Mouse (Mus musculus) liver, embryonic 13.5 days (tissue): ENCODE measurements at regions not wholly inside any gene's neighbourhood (a gene's known extent, or its start where the extent isn't known, plus 50 kb on each side); places are given as distances from the start of the nearest gene placed in this dataset.

Experiments used
- ATAC-seq: fragments of 200-750 bp; cut with Nextera tagmentation; 2 replicates; pipeline ENCODE4 v1.8.0; 2017; ENCODE audit warnings: low read depth, mild to moderate bottlenecking, moderate number of reproducible peaks, moderate library complexity
- DNase-seq: peaks from one replicate; pipeline ENCODE4 v3.0.0; 2022
- H3K27ac ChIP-seq: fragments of 300-500 bp; sonication (generic); 2 replicates; pipeline ENCODE4 v1.5.1; 2015; ENCODE audit warnings: moderate library complexity, mild to moderate bottlenecking, inconsistent platforms
- H3K27me3 ChIP-seq: fragments of 300-500 bp; sonication (generic); 2 replicates; pipeline ENCODE4 v1.6.1; 2015; ENCODE audit warnings: mild to moderate bottlenecking, inconsistent platforms
- H3K36me3 ChIP-seq: fragments of 300-500 bp; sonication (generic); 2 replicates; pipeline ENCODE4 v1.6.1; 2015; ENCODE audit warnings: mild to moderate bottlenecking, inconsistent platforms
- H3K4me1 ChIP-seq: fragments of 300-500 bp; sonication (generic); replicated peaks from 2 replicates; pipeline ENCODE4 v1.6.1; 2015; ENCODE audit warnings: inconsistent platforms
- H3K4me2 ChIP-seq: fragments of 300-500 bp; sonication (generic); 2 replicates; pipeline ENCODE4 v1.6.1; 2015; ENCODE audit warnings: inconsistent platforms, mild to moderate bottlenecking, moderate library complexity
- H3K4me3 ChIP-seq: fragments of 300-500 bp; sonication (generic); replicated peaks from 2 replicates; pipeline ENCODE4 v1.5.1; 2015; ENCODE audit warnings: mild to moderate bottlenecking, inconsistent platforms
- H3K9ac ChIP-seq: fragments of 300-500 bp; sonication (generic); 2 replicates; pipeline ENCODE4 v1.6.1; 2015; ENCODE audit warnings: mild to moderate bottlenecking, inconsistent platforms
- H3K9me3 ChIP-seq: fragments of 300-500 bp; sonication (generic); replicated peaks from 2 replicates; pipeline ENCODE4 v1.6.1; 2016; ENCODE audit warnings: inconsistent platforms
- WGBS: fragments of 180-500 bp; shearing (Covaris S2); methylation state at CpG from one replicate; pipeline ENCODE4 v1.1.7; 2015; ENCODE audit not compliant: insufficient replicate concordance; 5-methylcytosine and 5-hydroxymethylcytosine counted together

- no peaks in the 10 kb centered on the region for H3K36me3 ChIP-seq
- no peak overlapping the region for H3K4me3 ChIP-seq
- no peak overlapping the region for H3K9ac ChIP-seq
- WGBS: 49% methylated on average over 2 of the region's 2 CpGs
- H3K4me2 ChIP-seq: no peak overlapping the region
- no peak overlapping the region for H3K27ac ChIP-seq
- no peak for ATAC-seq
- H3K9me3 ChIP-seq: no peaks in the 10 kb centered on the region
- no peak for DNase-seq
- H3K27me3 ChIP-seq: no peaks in the 10 kb centered on the region
- H3K4me1 ChIP-seq: no peaks in the 10 kb centered on the region
Observed at GRCm38 (mm10) chr10:98210246-98210645, 483.7 kb upstream of the C030005K15Rik start.

- no peak overlapping the region for H3K4me3 ChIP-seq
Observed at GRCm38 (mm10) chr10:98212876-98213587, 486.5 kb upstream of the C030005K15Rik start.

GRCm38 (mm10) chr10:98231017-98231416 is 504.5 kb upstream of the C030005K15Rik start:
- no peaks in the 10 kb centered on the region for H3K27me3 ChIP-seq
- DNase-seq (no peak), ATAC-seq (no peak)
- H3K9me3 ChIP-seq: no peaks in the 10 kb centered on the region; the same call in 1 of the 2 replicates
- no peaks in the 10 kb centered on the region for H3K4me1 ChIP-seq
- no peak overlapping the region for H3K4me3 ChIP-seq
- WGBS: 75% methylated on average over 5 of the region's 5 CpGs
- no peak overlapping the region for H3K9ac ChIP-seq
- no peak overlapping the region for H3K27ac ChIP-seq
- no peaks in the 10 kb centered on the region for H3K36me3 ChIP-seq
- no peak overlapping the region for H3K4me2 ChIP-seq

More at GRCm38 (mm10) chr10:98212876-98213587, 486.5 kb upstream of the C030005K15Rik start:
- no peaks in the 10 kb centered on the region for H3K4me1 ChIP-seq
- no peak overlapping the region for H3K9ac ChIP-seq
- H3K4me2 ChIP-seq: no peak overlapping the region
- H3K27me3 ChIP-seq: no peaks in the 10 kb centered on the region
- no peaks in the 10 kb centered on the region for H3K36me3 ChIP-seq
- H3K27ac ChIP-seq: no peak overlapping the region
- no peak for ATAC-seq
- DNase-seq: no peak
- WGBS: 56% methylated on average over 7 of the region's 7 CpGs
- H3K9me3 ChIP-seq: no peaks in the 10 kb centered on the region

- Histone ChIP-seq H3K4me2 (no peak overlapping the region), H3K27ac (no peak overlapping the region), H3K9me3 (no peaks in the 10 kb centered on the region; the same call in 1 of the 2 replicates), H3K36me3 (no peaks in the 10 kb centered on the region), H3K27me3 (no peaks in the 10 kb centered on the region), H3K4me3 (no peak overlapping the region), H3K4me1 (no peaks in the 10 kb centered on the region), H3K9ac (no peak overlapping the region)
- ATAC-seq: no peak
- no peak for DNase-seq
- 62% methylated on average over 4 of the region's 4 CpGs for WGBS
Observed at GRCm38 (mm10) chr10:98231705-98232235, 505.2 kb upstream of the C030005K15Rik start.

GRCm38 (mm10) chr10:98248311-98248710 is 521.8 kb upstream of the C030005K15Rik start:
- Histone ChIP-seq H3K27me3 (no peaks in the 10 kb centered on the region), H3K4me3 (no peak overlapping the region), H3K4me2 (no peak overlapping the region), H3K36me3 (no peaks in the 10 kb centered on the region), H3K4me1 (no peaks in the 10 kb centered on the region), H3K27ac (no peak overlapping the region), H3K9ac (no peak overlapping the region), H3K9me3 (no peaks in the 10 kb centered on the region)
- no peak for DNase-seq
- no peak for ATAC-seq
- 47% methylated on average over 1 of the region's 1 CpGs for WGBS

- no peak overlapping the region for H3K4me3 ChIP-seq
- 59% methylated on average over 4 of the region's 4 CpGs for WGBS
- ATAC-seq (no peak), DNase-seq (no peak)
- no peaks in the 10 kb centered on the region for H3K36me3 ChIP-seq
- no peaks in the 10 kb centered on the region for H3K27me3 ChIP-seq
- no peaks in the 10 kb centered on the region for H3K9me3 ChIP-seq
- H3K27ac ChIP-seq: no peak overlapping the region
- H3K4me1 ChIP-seq: no peaks in the 10 kb centered on the region
- no peak overlapping the region for H3K9ac ChIP-seq
- H3K4me2 ChIP-seq: no peak overlapping the region
Observed at GRCm38 (mm10) chr10:98257980-98258707, 531.6 kb upstream of the C030005K15Rik start.

GRCm38 (mm10) chr10:98259283-98259682 is 532.7 kb upstream of the C030005K15Rik start:
- Histone ChIP-seq H3K27me3 (no peaks in the 10 kb centered on the region), H3K9ac (no peak overlapping the region), H3K4me2 (no peak overlapping the region), H3K36me3 (no peaks in the 10 kb centered on the region), H3K4me3 (no peak overlapping the region), H3K27ac (no peak overlapping the region), H3K9me3 (no peaks in the 10 kb centered on the region), H3K4me1 (no peaks in the 10 kb centered on the region)
- 83% methylated on average over 4 of the region's 4 CpGs for WGBS
- ATAC-seq (no peak), DNase-seq (no peak)

GRCm38 (mm10) chr10:98268511-98268910 is 542.0 kb upstream of the C030005K15Rik start:
- H3K9me3 ChIP-seq: no peaks in the 10 kb centered on the region
- H3K36me3 ChIP-seq: no peaks in the 10 kb centered on the region
- 78% methylated on average over 3 of the region's 3 CpGs for WGBS
- no peaks in the 10 kb centered on the region for H3K27me3 ChIP-seq
- H3K27ac ChIP-seq: no peak overlapping the region
- no peak overlapping the region for H3K4me3 ChIP-seq
- ATAC-seq (no peak), DNase-seq (no peak)
- no peak overlapping the region for H3K4me2 ChIP-seq
- H3K9ac ChIP-seq: no peak overlapping the region
- H3K4me1 ChIP-seq: no peaks in the 10 kb centered on the region

GRCm38 (mm10) chr10:98291617-98292016 is 565.1 kb upstream of the C030005K15Rik start:
- no peaks in the 10 kb centered on the region for H3K4me1 ChIP-seq
- ATAC-seq (no peak), DNase-seq (no peak)
- H3K9me3 ChIP-seq: no peaks in the 10 kb centered on the region
- H3K4me2 ChIP-seq: no peak overlapping the region
- no peaks in the 10 kb centered on the region for H3K27me3 ChIP-seq
- H3K27ac ChIP-seq: no peak overlapping the region
- H3K4me3 ChIP-seq: no peak overlapping the region
- H3K36me3 ChIP-seq: no peaks in the 10 kb centered on the region
- H3K9ac ChIP-seq: no peak overlapping the region
- 37% methylated on average over 4 of the region's 4 CpGs for WGBS

- Histone ChIP-seq H3K36me3 (no peaks in the 10 kb centered on the region), H3K4me3 (no peak overlapping the region), H3K4me1 (no peaks in the 10 kb centered on the region), H3K27me3 (no peaks in the 10 kb centered on the region), H3K9me3 (no peaks in the 10 kb centered on the region), H3K27ac (no peak overlapping the region), H3K4me2 (no peak overlapping the region), H3K9ac (no peak overlapping the region)
- ATAC-seq (no peak), DNase-seq (no peak)
- 40% methylated on average over 2 of the region's 2 CpGs for whole genome bisulfite sequencing
Observed at GRCm38 (mm10) chr10:98292140-98292539, 565.6 kb upstream of the C030005K15Rik start.

- DNase-seq: no peak
- Histone ChIP-seq H3K36me3 (no peaks in the 10 kb centered on the region), H3K27me3 (no peaks in the 10 kb centered on the region), H3K9ac (no peak overlapping the region), H3K4me3 (no peak overlapping the region), H3K9me3 (no peaks in the 10 kb centered on the region), H3K27ac (no peak overlapping the region), H3K4me1 (no peaks in the 10 kb centered on the region), H3K4me2 (no peak overlapping the region)
- no peak for ATAC-seq
- WGBS: 52% methylated on average over 1 of the region's 1 CpGs
Observed at GRCm38 (mm10) chr10:98305667-98306066, 579.1 kb upstream of the C030005K15Rik start.
